Mouse (Mus musculus) liver, embryonic 16.5 days (tissue): ENCODE data around the gene 1500009C09Rik. TPM values are rescaled to one million over a fixed set of nuclear protein-coding genes. Genes with fewer than 3 reads are reported as not detected.
A peak's percentile ranks its signal among the peaks of the same experiment; 100 is the strongest.

Experiments used
- ATAC-seq: fragments of 200-750 bp; cut with Nextera tagmentation; 2 replicates; pipeline ENCODE4 v1.8.0; 2017; ENCODE audit warnings: low read depth, mild to moderate bottlenecking, moderate number of reproducible peaks, moderate library complexity
- H3K27ac ChIP-seq: fragments of 300-500 bp; sonication (generic); 2 replicates; pipeline ENCODE4 v1.5.1; 2014; ENCODE audit warnings: mild to moderate bottlenecking, low read length
- H3K27me3 ChIP-seq: fragments of 300-500 bp; sonication (generic); 2 replicates; pipeline ENCODE4 v1.6.1; 2014; ENCODE audit warnings: low read depth, low read length, mixed read lengths; ENCODE audit not compliant: control insufficient read depth, insufficient read depth
- H3K36me3 ChIP-seq: fragments of 300-500 bp; sonication (generic); 2 replicates; pipeline ENCODE4 v1.6.1; 2014; ENCODE audit warnings: mild to moderate bottlenecking; ENCODE audit not compliant: control insufficient read depth, insufficient read depth
- H3K4me1 ChIP-seq: fragments of 300-500 bp; sonication (generic); 2 replicates; pipeline ENCODE4 v1.6.1; 2014; ENCODE audit warnings: low read depth, low read length, mixed read lengths; ENCODE audit not compliant: control insufficient read depth
- H3K4me2 ChIP-seq: fragments of 300-500 bp; sonication (generic); 2 replicates; pipeline ENCODE4 v1.6.1; 2014; ENCODE audit warnings: low read depth, low read length, mixed read lengths
- H3K4me3 ChIP-seq: fragments of 300-500 bp; sonication (generic); 2 replicates; pipeline ENCODE4 v1.5.1; 2014; ENCODE audit warnings: low read depth, mild to moderate bottlenecking, low read length
- H3K9ac ChIP-seq: fragments of 300-500 bp; sonication (generic); 2 replicates; pipeline ENCODE4 v1.6.1; 2014; ENCODE audit warnings: low read depth, low read length
- H3K9me3 ChIP-seq: fragments of 300-500 bp; sonication (generic); replicated peaks from 2 replicates; pipeline ENCODE4 v1.6.1; 2016; ENCODE audit warnings: low read length; ENCODE audit not compliant: control insufficient read depth
- WGBS: fragments of 180-500 bp; shearing (Covaris S2); extraction: QIAGEN DNeasy Blood & Tissue Kit; methylation state at CpG from one replicate; pipeline ENCODE4 v1.1.7; 2014; ENCODE audit not compliant: insufficient replicate concordance; 5-methylcytosine and 5-hydroxymethylcytosine counted together
- polyA plus RNA-seq: library from polyadenylated mRNA; unstranded; fragments of >200 nt; fragmentation: Nextera tagmentation; extraction: Ambion mirVana; gene quantifications from 2 replicates; pipeline ENCODE4 v1.2.1, GENCODE M21; 2015

1500009C09Rik gene
- polyA plus RNA-seq, 1 experiment from 2014 or later: not detected

GRCm38 (mm10) chr15:82209295-82210050 is 42.7 kb upstream of the 1500009C09Rik start:
- Histone ChIP-seq H3K9ac (no peak overlapping the region), H3K4me2 (no peak overlapping the region), H3K36me3 (no peaks in the 10 kb centered on the region), H3K27me3 (peaks cover 67% of the 10 kb centered on the region), H3K9me3 (no peaks in the 10 kb centered on the region), H3K27ac (no peak overlapping the region), H3K4me3 (no peak overlapping the region), H3K4me1 (peaks cover 10% of the 10 kb centered on the region)
- ATAC-seq: no peak
- 72% methylated on average over 13 of the region's 13 CpGs for WGBS

- H3K27me3 ChIP-seq: peaks cover 80% of the 10 kb centered on the region
- no peak for ATAC-seq
- no peak overlapping the region for H3K4me2 ChIP-seq
- peaks cover 10% of the 10 kb centered on the region for H3K4me1 ChIP-seq
- H3K36me3 ChIP-seq: no peaks in the 10 kb centered on the region
- H3K9me3 ChIP-seq: no peaks in the 10 kb centered on the region
- WGBS: 48% methylated on average over 1 of the region's 1 CpGs
- H3K9ac ChIP-seq: no peak overlapping the region
- H3K27ac ChIP-seq: no peak overlapping the region
- no peak overlapping the region for H3K4me3 ChIP-seq
Measured at GRCm38 (mm10) chr15:82210801-82211200, 41.4 kb upstream of the 1500009C09Rik start.

- Histone ChIP-seq H3K9ac (no peak overlapping the region), H3K9me3 (no peaks in the 10 kb centered on the region), H3K27me3 (peaks cover 83% of the 10 kb centered on the region), H3K4me2 (no peak overlapping the region), H3K4me3 (no peak overlapping the region), H3K36me3 (no peaks in the 10 kb centered on the region), H3K4me1 (peaks cover 8% of the 10 kb centered on the region), H3K27ac (no peak overlapping the region)
- ATAC-seq: no peak
- WGBS: 3% methylated on average over 11 of the region's 11 CpGs
Measured at GRCm38 (mm10) chr15:82211281-82211680, 40.9 kb upstream of the 1500009C09Rik start.

- peaks cover 83% of the 10 kb centered on the region for H3K27me3 ChIP-seq
- under 1% methylated on average over 86 of the region's 112 CpGs for WGBS
- peak overlapping the region; percentile 59 for H3K4me2 ChIP-seq
- H3K9me3 ChIP-seq: no peaks in the 10 kb centered on the region
- H3K27ac ChIP-seq: no peak overlapping the region
- no peak overlapping the region for H3K9ac ChIP-seq
- 0 out of 2 replicates have a peak, but pooled peaks have one; percentile 13 for ATAC-seq
- peak overlapping the region; percentile 41 for H3K4me3 ChIP-seq
- H3K36me3 ChIP-seq: no peaks in the 10 kb centered on the region
- H3K4me1 ChIP-seq: peaks cover 4% of the 10 kb centered on the region
Measured at GRCm38 (mm10) chr15:82211911-82212751, 40.1 kb upstream of the 1500009C09Rik start.

- no peak for ATAC-seq
- peaks cover 80% of the 10 kb centered on the region for H3K27me3 ChIP-seq
- H3K27ac ChIP-seq: no peak within 1 kb of the TSS
- H3K36me3 ChIP-seq: no peaks in the 10 kb centered on the region
- peak within 1 kb of the TSS; percentile 41 for H3K4me3 ChIP-seq
- peak within 1 kb of the TSS; percentile 59 for H3K4me2 ChIP-seq
- peaks cover 4% of the 10 kb centered on the region for H3K4me1 ChIP-seq
- no peak within 1 kb of the TSS for H3K9ac ChIP-seq
- 2% methylated on average over 16 of the region's 34 CpGs for WGBS
- H3K9me3 ChIP-seq: no peaks in the 10 kb centered on the region
Measured at GRCm38 (mm10) chr15:82212752-82213063, 39.5 kb upstream of the 1500009C09Rik start, which contains the start of gene Shisa8. Shisa8 (minus strand) TSS chr15:82212815.

- peaks cover 4% of the 10 kb centered on the region for H3K4me1 ChIP-seq
- H3K36me3 ChIP-seq: no peaks in the 10 kb centered on the region
- ATAC-seq: no peak
- H3K4me2 ChIP-seq: no peak overlapping the region
- 25% methylated on average over 4 of the region's 4 CpGs for WGBS
- no peak overlapping the region for H3K4me3 ChIP-seq
- no peak overlapping the region for H3K9ac ChIP-seq
- H3K27ac ChIP-seq: no peak overlapping the region
- H3K9me3 ChIP-seq: no peaks in the 10 kb centered on the region
- H3K27me3 ChIP-seq: peaks cover 80% of the 10 kb centered on the region
Measured at GRCm38 (mm10) chr15:82213222-82213621, 39.0 kb upstream of the 1500009C09Rik start.

- Histone ChIP-seq H3K9ac (no peak overlapping the region), H3K4me3 (no peak overlapping the region), H3K36me3 (no peaks in the 10 kb centered on the region), H3K27ac (no peak overlapping the region), H3K4me1 (peaks cover 4% of the 10 kb centered on the region), H3K27me3 (peaks cover 77% of the 10 kb centered on the region), H3K9me3 (no peaks in the 10 kb centered on the region), H3K4me2 (no peak overlapping the region)
- ATAC-seq: no peak
- WGBS: 38% methylated on average over 11 of the region's 11 CpGs
Measured at GRCm38 (mm10) chr15:82215332-82216046, 36.7 kb upstream of the 1500009C09Rik start.

- Histone ChIP-seq H3K4me3 (no peak overlapping the region), H3K9me3 (no peaks in the 10 kb centered on the region), H3K4me2 (no peak overlapping the region), H3K27me3 (peaks cover 72% of the 10 kb centered on the region), H3K9ac (no peak overlapping the region), H3K36me3 (no peaks in the 10 kb centered on the region), H3K4me1 (peaks cover 4% of the 10 kb centered on the region), H3K27ac (no peak overlapping the region)
- WGBS: 54% methylated on average over 20 of the region's 20 CpGs
- ATAC-seq: no peak
Measured at GRCm38 (mm10) chr15:82216142-82216827, 35.9 kb upstream of the 1500009C09Rik start.
